In the genomic region with DNA sequence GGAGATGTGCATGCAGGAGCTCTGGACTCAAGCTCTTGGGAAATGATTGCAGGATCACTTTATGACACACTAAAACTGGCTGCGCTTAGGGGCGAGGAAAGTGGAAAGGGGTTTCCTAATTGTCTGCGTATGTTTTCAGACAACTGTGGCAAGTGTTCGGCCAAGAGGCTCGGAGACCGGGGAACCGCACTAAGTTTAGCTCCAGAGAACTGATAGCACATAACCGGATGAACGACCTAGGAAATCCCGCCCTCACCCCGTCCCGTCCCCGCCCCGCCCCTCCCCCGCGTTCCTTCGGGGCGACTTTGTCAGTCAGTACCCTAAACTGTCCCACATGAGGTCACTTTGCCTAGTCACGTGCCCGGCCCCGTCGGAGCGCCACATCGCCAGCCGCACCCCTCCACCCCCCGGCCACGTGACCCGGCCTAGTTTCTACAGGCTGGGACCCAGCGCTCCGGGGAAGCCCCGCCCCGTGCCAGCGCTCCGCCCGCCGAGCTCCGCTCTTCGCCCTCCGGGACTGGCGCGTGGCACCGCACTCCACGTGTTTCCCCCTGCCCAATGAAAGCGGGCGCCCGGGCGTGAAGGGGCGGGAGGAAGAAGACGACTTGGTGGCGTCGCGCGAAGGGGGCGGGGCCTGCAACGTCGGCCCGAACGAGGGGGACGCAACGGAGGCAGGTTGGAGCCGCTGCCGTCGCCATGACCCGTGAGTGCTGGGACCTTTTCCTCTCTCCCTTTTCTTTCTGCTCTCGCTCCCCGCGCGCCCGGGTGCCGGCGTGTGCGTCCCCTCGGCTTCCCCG, we compare ENCODE assay signal across 8 mouse cellular contexts. TPM values are rescaled to one million over a fixed set of nuclear protein-coding genes. Genes with fewer than 3 reads are reported as not detected.
DNase-seq lines count a peak whose midpoint lies in the region; ATAC-seq and TF ChIP-seq lines count a peak whose summit lies in the region.

Gene Serf2 (plus strand): TSS at position 457 of the 797 bp plus-strand sequence.

- TF ChIP-seq EP300 in CH12.LX (IDR thresholded peaks at IDR 0.05; ENCODE audit: low read length): no peak

- no peak for TF ChIP-seq RAD21 in CH12.LX (IDR thresholded peaks at IDR 0.05; ENCODE audit: low read depth, low read length)

- peaks cover 6 to 31% of the 10 kb centered on the region in 2 experiments for H3K36me3 ChIP-seq in CH12.LX (replicated peaks in 1 of 2; ENCODE audit: control insufficient read depth in 1 of 2, insufficient read depth in 1 of 2, low read length in 1 of 2)
- H3K36me3 ChIP-seq in forebrain, embryonic 11.5 days (ENCODE audit: control insufficient read depth, insufficient read depth, low read length): no peaks in the 10 kb centered on the region; the same call in none of the 2 replicates
- H3K36me3 ChIP-seq in heart, embryonic 16.5 days (ENCODE audit: control insufficient read depth, insufficient read depth): peaks cover 12% of the 10 kb centered on the region
- peaks cover 27% of the 10 kb centered on the region for H3K36me3 ChIP-seq in liver, embryonic 15.5 days (replicated peaks)
- H3K36me3 ChIP-seq in neural tube, embryonic 12.5 days: peaks cover 12% of the 10 kb centered on the region

- peak within 1 kb of the TSS; percentile 79 for H3K9ac ChIP-seq in CH12.LX (ENCODE audit: insufficient read depth, low read depth)
- peak within 1 kb of the TSS; percentile 95 for H3K9ac ChIP-seq in forebrain, embryonic 11.5 days (ENCODE audit: low read length)
- peak within 1 kb of the TSS; percentile 99 for H3K9ac ChIP-seq in heart, embryonic 16.5 days (ENCODE audit: low read length)
- H3K9ac ChIP-seq in liver, embryonic 15.5 days: peak within 1 kb of the TSS; percentile 100
- H3K9ac ChIP-seq in neural tube, embryonic 12.5 days: peak within 1 kb of the TSS; percentile 96

- in situ Hi-C loops in CH12.LX (cut with MboI; ENCODE audit: low pct_ligation_motif_present, low pct_unique_long_range_greater_than_20kb, low sequenced_read_pairs): no loop called here

- peak within 1 kb of the TSS; percentile 11; the same call in 1 of the 2 replicates for H3K27ac ChIP-seq in CH12.LX (ENCODE audit: insufficient read depth, low read depth)
- H3K27ac ChIP-seq in forebrain, embryonic 11.5 days (ENCODE audit: low read depth, low read length): peak within 1 kb of the TSS; percentile 82
- peak within 1 kb of the TSS; percentile 100 for H3K27ac ChIP-seq in heart, embryonic 16.5 days (ENCODE audit: low read length)
- H3K27ac ChIP-seq in liver, embryonic 15.5 days (replicated peaks): peak within 1 kb of the TSS; percentile 92
- peak within 1 kb of the TSS; percentile 89 for H3K27ac ChIP-seq in neural tube, embryonic 12.5 days

- TF ChIP-seq POLR2A in CH12.LX (IDR thresholded peaks at IDR 0.05; ENCODE audit: low read depth, low read length): peak; percentile 94

- no peaks in the 10 kb centered on the region for H3K9me3 ChIP-seq in CH12.LX (replicated peaks; ENCODE audit: low read length)
- no peaks in the 10 kb centered on the region for H3K9me3 ChIP-seq in forebrain, embryonic 11.5 days (ENCODE audit: control insufficient read depth, low read length)
- H3K9me3 ChIP-seq in heart, embryonic 16.5 days (replicated peaks; ENCODE audit: control insufficient read depth, low read length): no peaks in the 10 kb centered on the region
- no peaks in the 10 kb centered on the region for H3K9me3 ChIP-seq in liver, embryonic 15.5 days (replicated peaks)
- H3K9me3 ChIP-seq in neural tube, embryonic 12.5 days: no peaks in the 10 kb centered on the region

- TF ChIP-seq CTCF in CH12.LX (conservative IDR thresholded peaks at IDR 0.05 in 1 of 2, IDR thresholded peaks at IDR 0.05 in 1 of 2; ENCODE audit: low read depth in 2 of 2, low read length in 2 of 2): no peak

- peaks cover 7% of the 10 kb centered on the region for H3K79me2 ChIP-seq in CH12.LX (replicated peaks; ENCODE audit: control insufficient read depth, extremely low read depth, insufficient read depth, poor library complexity, severe bottlenecking)

- peak within 1 kb of the TSS; percentile 73 to 91 (median 88) for H3K4me3 ChIP-seq in CH12.LX (replicated peaks in 1 of 3; ENCODE audit: low read depth in 2 of 3, low read length in 2 of 3, poor library complexity in 1 of 3)
- peak within 1 kb of the TSS; percentile 99 for H3K4me3 ChIP-seq in forebrain, embryonic 11.5 days (ENCODE audit: low read depth, low read length)
- peak within 1 kb of the TSS; percentile 97 for H3K4me3 ChIP-seq in heart, embryonic 16.5 days (ENCODE audit: low read length)
- peak within 1 kb of the TSS; percentile 99 for H3K4me3 ChIP-seq in liver, embryonic 15.5 days (replicated peaks)
- peak within 1 kb of the TSS; percentile 93 for H3K4me3 ChIP-seq in neural tube, embryonic 12.5 days

- H3K27me3 ChIP-seq in CH12.LX (replicated peaks): peaks cover 36% of the 10 kb centered on the region
- H3K27me3 ChIP-seq in forebrain, embryonic 11.5 days (ENCODE audit: control insufficient read depth, insufficient read depth, low read length): no peaks in the 10 kb centered on the region
- no peaks in the 10 kb centered on the region for H3K27me3 ChIP-seq in heart, embryonic 16.5 days (ENCODE audit: control insufficient read depth, insufficient read depth, low read length)
- H3K27me3 ChIP-seq in liver, embryonic 15.5 days: peaks cover 10% of the 10 kb centered on the region
- no peaks in the 10 kb centered on the region for H3K27me3 ChIP-seq in neural tube, embryonic 12.5 days (replicated peaks)

- dilution Hi-C loops in CH12.LX (cut with MboI; ENCODE audit: extremely low pct_ligation_motif_present, extremely low pct_unique_long_range_greater_than_20kb, low sequenced_read_pairs): no loop called here

- ATAC-seq in forebrain, embryonic 11.5 days (replicated peaks; ENCODE audit: low FRiP score): peak; percentile 99
- peak; percentile 97 for ATAC-seq in heart, embryonic 16.5 days (replicated peaks; ENCODE audit: extremely low read depth, insufficient read depth, low FRiP score)
- ATAC-seq in liver, embryonic 15.5 days (ENCODE audit: insufficient read depth): peak; percentile 98
- peak; percentile 97 for ATAC-seq in neural tube, embryonic 12.5 days (ENCODE audit: low FRiP score, low read depth)

- H3K4me2 ChIP-seq in CH12.LX (ENCODE audit: insufficient read depth, low read depth, poor library complexity, severe bottlenecking): peak within 1 kb of the TSS; percentile 99
- H3K4me2 ChIP-seq in forebrain, embryonic 11.5 days (ENCODE audit: low read depth, low read length, severe bottlenecking): peak within 1 kb of the TSS; percentile 94
- H3K4me2 ChIP-seq in heart, embryonic 16.5 days (ENCODE audit: low read depth, low read length): peak within 1 kb of the TSS; percentile 93
- peak within 1 kb of the TSS; percentile 96 for H3K4me2 ChIP-seq in liver, embryonic 15.5 days
- H3K4me2 ChIP-seq in neural tube, embryonic 12.5 days (replicated peaks): peak within 1 kb of the TSS; percentile 84

- under 1% methylated on average over 72 of the region's 74 CpGs for WGBS in forebrain, embryonic 11.5 days
- under 1% methylated on average over 67 of the region's 74 CpGs for WGBS in heart, embryonic 16.5 days
- under 1% methylated on average over 74 of the region's 74 CpGs for WGBS in liver, embryonic 15.5 days (ENCODE audit: insufficient replicate concordance)
- under 1% methylated on average over 73 of the region's 74 CpGs for WGBS in neural tube, embryonic 12.5 days

- peaks cover 5 to 28% of the 10 kb centered on the region in 2 experiments for H3K4me1 ChIP-seq in CH12.LX (ENCODE audit: control insufficient read depth in 1 of 2, insufficient read depth in 2 of 2)
- peaks cover 8% of the 10 kb centered on the region for H3K4me1 ChIP-seq in forebrain, embryonic 11.5 days (replicated peaks; ENCODE audit: control insufficient read depth, insufficient read depth, low read length)
- peaks cover 31% of the 10 kb centered on the region for H3K4me1 ChIP-seq in heart, embryonic 16.5 days (ENCODE audit: control insufficient read depth, insufficient read depth, low read length)
- peaks cover 48% of the 10 kb centered on the region for H3K4me1 ChIP-seq in liver, embryonic 15.5 days (replicated peaks)
- peaks cover 19% of the 10 kb centered on the region for H3K4me1 ChIP-seq in neural tube, embryonic 12.5 days

- peak; percentile 97 for DNase-seq in CH12.LX (ENCODE audit: extremely low read depth)
- DNase-seq in c-Kit-positive CD71-positive TER-119-negative erythroid progenitor cells, embryonic 14.5 days (ENCODE audit: low read depth): peak; percentile 98
- peak; percentile 100 for DNase-seq in forebrain, embryonic 11.5 days (ENCODE audit: low spot score)
- peak; percentile 100 for DNase-seq in kidney, postnatal 36 days
- DNase-seq in telencephalon, adult 2 months (ENCODE audit: low read depth, low spot score): peak; percentile 94

TF ChIP-seq in CH12.LX, 34 proteins besides CTCF, POLR2A, EP300 and RAD21 (continues in another document):
- TF ChIP-seq ETS1 (conservative IDR thresholded peaks at IDR 0.05; ENCODE audit: low read depth, low read length): peak; percentile 79
- TF ChIP-seq TBP (conservative IDR thresholded peaks at IDR 0.05; ENCODE audit: low read depth, low read length): 0 out of 2 replicates have a peak, but pooled peaks have one; percentile 21
- no peak for TF ChIP-seq KAT2A (IDR thresholded peaks at IDR 0.05; ENCODE audit: insufficient replicate concordance, low read length)
- TF ChIP-seq POLR2AphosphoS2 (IDR thresholded peaks at IDR 0.05; ENCODE audit: low read depth, low read length): peak; percentile 62; the same call in 1 of the 2 replicates
- no peak for TF ChIP-seq RCOR1 (conservative IDR thresholded peaks at IDR 0.05; ENCODE audit: low read depth, low read length)
- peak; percentile 97 for TF ChIP-seq USF1 (IDR thresholded peaks at IDR 0.05; ENCODE audit: low read depth, low read length)
- peak; percentile 69; the same call in 1 of the 2 replicates for TF ChIP-seq CHD2 (IDR thresholded peaks at IDR 0.05; ENCODE audit: low read length)
- TF ChIP-seq ZC3H11A (IDR thresholded peaks at IDR 0.05; ENCODE audit: low read depth, low read length): no peak
- TF ChIP-seq MEF2A (IDR thresholded peaks at IDR 0.05; ENCODE audit: borderline replicate concordance, low read depth, low read length): peak; percentile 57; the same call in 1 of the 2 replicates
- no peak for TF ChIP-seq ZKSCAN1 (IDR thresholded peaks at IDR 0.05; ENCODE audit: borderline replicate concordance, low read depth, low read length)
- TF ChIP-seq USF2 (conservative IDR thresholded peaks at IDR 0.05; ENCODE audit: low read depth, low read length): peak; percentile 92
- peak; percentile 29; the same call in 1 of the 2 replicates for TF ChIP-seq NRF1 (IDR thresholded peaks at IDR 0.05; ENCODE audit: low read depth, low read length)

RNA-seq across cellular contexts. Expression of gene Serf2, which starts in this region (rescaled TPM):
- total RNA-seq in CH12.LX (2012; rRNA removed) (164 and 189 TPM in 2 replicates), CH12.LX (2014; rRNA removed) (116 TPM in 2 replicates)
- polyA plus RNA-seq in CH12.LX (2012; ENCODE audit: insufficient read length, low read depth): 222 and 255 TPM in 2 replicates
- polyA plus RNA-seq in forebrain, embryonic 11.5 days (2014; fragmentation: Nextera tagmentation; extraction: Ambion mirVana): 431 and 446 TPM in 2 replicates
- polyA plus RNA-seq in heart, embryonic 16.5 days (2015; fragmentation: Nextera tagmentation; extraction: Ambion mirVana): 468 and 577 TPM in 2 replicates
- 167 and 207 TPM in 2 replicates for polyA plus RNA-seq in liver, embryonic 15.5 days (2015; fragmentation: Nextera tagmentation; extraction: Ambion mirVana)
- polyA plus RNA-seq in neural tube, embryonic 12.5 days (2016; fragmentation: Nextera tagmentation; extraction: Ambion mirVana): 470 and 490 TPM in 2 replicates

Comparison
In these comparisons a context has a peak if more than half of its experiments do, and no peak if none do; other contexts are left out.
1. Peak in every context shown above with its lines: DNase-seq, ATAC-seq, H3K4me3 ChIP-seq and H3K27ac ChIP-seq.
2. H3K27ac ChIP-seq: peak in every context shown above with its lines; median percentile 100 in heart, embryonic 16.5 days; 92 in liver, embryonic 15.5 days; 89 in neural tube, embryonic 12.5 days; 82 in forebrain, embryonic 11.5 days; 11 in CH12.LX.